Mouse (Mus musculus) left cerebral cortex, postnatal 4 days (tissue): Measurements from ENCODE around the gene Kat2a. TPM values are rescaled to one million over a fixed set of nuclear protein-coding genes. Genes with fewer than 3 reads are reported as not detected.

Experiments used
- DNase-seq: peaks from one replicate; pipeline ENCODE4 v3.0.0-alpha.2; 2022
- intact Hi-C: fragments of 180-260 bp; cut with DNase I; formaldehyde crosslinking; loops from one replicate; pipeline ENCODE4 v1.15.1; 2025
- total RNA-seq, 2 experiments: library from RNA; stranded (reverse); gene quantifications; 2 replicates each; pipeline ENCODE4 v1.2.3; 2021

Kat2a gene
- total RNA-seq, 2 experiments from 2014 or later, result 68.7 to 71.8 TPM

- DNase-seq, result no peak
- intact Hi-C loops, result no loop called here
Measured at GRCm38 (mm10) chr11:100736746-100737080, 24.4 kb upstream of the Kat2a start.

- intact Hi-C loops, result no loop called here
- no peak for DNase-seq
Measured at GRCm38 (mm10) chr11:100735954-100736745, 23.9 kb upstream of the Kat2a start.

- intact Hi-C loops, result no loop called here
- DNase-seq, result no peak
Measured at GRCm38 (mm10) chr11:100735134-100735865, 23.0 kb upstream of the Kat2a start.

- intact Hi-C loops, result no loop called here
- DNase-seq, result no peak
Measured at GRCm38 (mm10) chr11:100730477-100731205, 18.4 kb upstream of the Kat2a start.

- no peak for DNase-seq
- intact Hi-C loops, result no loop called here
Measured at GRCm38 (mm10) chr11:100729976-100730375, 17.7 kb upstream of the Kat2a start.

- intact Hi-C loops, result no loop called here
- DNase-seq, result no peak
Measured at GRCm38 (mm10) chr11:100728601-100729000, 16.3 kb upstream of the Kat2a start.

GRCm38 (mm10) chr11:100727201-100727600 lies 14.9 kb upstream of the Kat2a start:
- DNase-seq, result no peak
- intact Hi-C loops, result no loop called here

- intact Hi-C loops, result no loop called here
- no peak for DNase-seq
Measured at GRCm38 (mm10) chr11:100724919-100725512, 12.8 kb upstream of the Kat2a start.

GRCm38 (mm10) chr11:100722493-100723028 lies 10.3 kb upstream of the Kat2a start:
- DNase-seq, result no peak
- intact Hi-C loops, result no loop called here

- DNase-seq, result no peak
- intact Hi-C loops, result no loop called here
Measured at GRCm38 (mm10) chr11:100721776-100722492, 9.7 kb upstream of the Kat2a start.

GRCm38 (mm10) chr11:100721254-100721653 lies 9.0 kb upstream of the Kat2a start:
- intact Hi-C loops, result no loop called here

GRCm38 (mm10) chr11:100720345-100720744 lies 8.1 kb upstream of the Kat2a start:
- DNase-seq, result no peak
- intact Hi-C loops, result no loop called here

More at GRCm38 (mm10) chr11:100721254-100721653, 9.0 kb upstream of the Kat2a start:
- DNase-seq, result no peak

- no peak for DNase-seq
- intact Hi-C loops, result no loop called here
Measured at GRCm38 (mm10) chr11:100719893-100720292, 7.6 kb upstream of the Kat2a start.

GRCm38 (mm10) chr11:100719312-100719711 lies 7.0 kb upstream of the Kat2a start:
- intact Hi-C loops, result no loop called here
- DNase-seq, result no peak

GRCm38 (mm10) chr11:100718866-100719265 lies 6.6 kb upstream of the Kat2a start:
- no peak for DNase-seq
- intact Hi-C loops, result no loop called here

GRCm38 (mm10) chr11:100718462-100718861 lies 6.2 kb upstream of the Kat2a start:
- no peak for DNase-seq
- intact Hi-C loops, result no loop called here

GRCm38 (mm10) chr11:100716649-100717048 lies 4.4 kb upstream of the Kat2a start:
- DNase-seq, result no peak
- intact Hi-C loops, result no loop called here

GRCm38 (mm10) chr11:100714948-100715347 lies 2.7 kb upstream of the Kat2a start:
- intact Hi-C loops, result loop anchor here (5.0 kb wide), 1 partner anchor 242 kb away; no protein-coding TSS in a partner anchor
- no peak for DNase-seq

- peak; percentile 87 for DNase-seq
- intact Hi-C loops, result loop anchor here (5.0 kb wide), 1 partner anchor 243 kb away; no protein-coding TSS in a partner anchor
Measured at GRCm38 (mm10) chr11:100714534-100714915, 2.3 kb upstream of the Kat2a start.
